Mouse (Mus musculus) thymus, adult 2 months (tissue): Measurements from ENCODE around the gene Pygm. TPM values are rescaled to one million over a fixed set of nuclear protein-coding genes. Genes with fewer than 3 reads are reported as not detected.

Source experiments
- DNase-seq: peaks from one replicate; pipeline ENCODE4 v3.0.0; 2021
- H3K27ac ChIP-seq: fragments of 200-500 bp; 2 replicates; pipeline ENCODE4 v1.5.1; 2012; ENCODE audit warnings: low read length, control low read depth; ENCODE audit not compliant: control insufficient read depth, insufficient read depth
- H3K27me3 ChIP-seq: fragments of 200-500 bp; 2 replicates; pipeline ENCODE4 v1.6.1; 2012; ENCODE audit warnings: mild to moderate bottlenecking, low read length, moderate library complexity, mixed read lengths; ENCODE audit not compliant: control insufficient read depth, insufficient read depth
- H3K36me3 ChIP-seq: fragments of 200-500 bp; 2 replicates; pipeline ENCODE4 v1.6.1; 2012; ENCODE audit warnings: mild to moderate bottlenecking, low read length, moderate library complexity; ENCODE audit not compliant: control insufficient read depth, insufficient read depth
- H3K4me1 ChIP-seq: fragments of 200-500 bp; replicated peaks from 2 replicates; pipeline ENCODE4 v1.6.1; 2012; ENCODE audit warnings: low read length; ENCODE audit not compliant: control insufficient read depth, insufficient read depth
- H3K4me3 ChIP-seq: fragments of 200-500 bp; 2 replicates; pipeline ENCODE4 v1.5.1; 2012; ENCODE audit warnings: mild to moderate bottlenecking, low read length, control low read depth, moderate library complexity; ENCODE audit not compliant: control insufficient read depth, insufficient read depth
- CTCF ChIP-seq: fragments of 200-500 bp; IDR thresholded peaks from 2 replicates; pipeline ENCODE4 v1.5.1; 2012; ENCODE audit warnings: mild to moderate bottlenecking, control low read depth, low read length, moderate library complexity, borderline replicate concordance; ENCODE audit not compliant: control insufficient read depth, poor library complexity, insufficient read depth; ENCODE audit errors: extremely low read depth
- POLR2A ChIP-seq: fragments of 200-500 bp; IDR thresholded peaks from 2 replicates; pipeline ENCODE4 v1.6.1; 2012; ENCODE audit warnings: mild to moderate bottlenecking, low read length, control low read depth, moderate library complexity; ENCODE audit not compliant: control insufficient read depth, poor library complexity, insufficient read depth; ENCODE audit errors: extremely low read depth
- WGBS: fragments of 180-500 bp; shearing (Covaris S2); methylation state at CpG from one replicate; pipeline ENCODE4 v1.1.7; 2018; 5-methylcytosine and 5-hydroxymethylcytosine counted together
- polyA plus RNA-seq: library from polyadenylated mRNA; depleted of rRNA; stranded (reverse); fragments of >200 nt; gene quantifications from 2 replicates; pipeline ENCODE4 v1.2.3, GENCODE M21; 2012; rRNA removed

The Pygm gene
- polyA plus RNA-seq = 6.5 and 41.6 TPM in 2 replicates

DNA sequence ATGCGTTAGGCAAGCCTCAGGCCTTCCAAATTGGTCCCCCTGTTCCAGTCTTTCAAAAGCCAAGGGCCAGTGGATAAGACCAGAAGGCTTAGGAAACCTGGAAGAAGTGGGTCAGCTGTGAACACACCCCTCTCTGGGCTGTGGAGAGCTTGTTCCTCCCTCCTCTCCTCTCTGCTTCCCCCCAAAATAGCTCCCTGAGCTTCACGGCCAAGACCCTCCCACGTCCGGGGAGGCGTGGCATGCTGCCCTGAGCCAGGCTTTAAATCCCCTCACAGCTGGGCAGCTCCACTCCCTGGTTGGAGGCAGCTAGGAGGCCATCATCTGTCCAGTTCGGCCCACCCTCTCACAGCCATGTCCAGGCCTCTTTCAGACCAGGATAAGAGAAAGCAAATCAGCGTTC, at the start of gene Pygm:
Gene Pygm (plus strand): TSS at position 272 of the 400 bp plus-strand sequence.
- H3K4me1 ChIP-seq = peaks cover 20% of the 10 kb centered on the region
- TF ChIP-seq POLR2A = no peak
- no peak for TF ChIP-seq CTCF
- 27% methylated on average over 7 of the region's 7 CpGs for WGBS
- H3K27me3 ChIP-seq = no peaks in the 10 kb centered on the region
- H3K27ac ChIP-seq = no peak within 1 kb of the TSS
- DNase-seq = no peak
- no peak within 1 kb of the TSS for H3K4me3 ChIP-seq
- peaks cover 4% of the 10 kb centered on the region; the same call in 1 of the 2 replicates for H3K36me3 ChIP-seq

- no peaks in the 10 kb centered on the region for H3K36me3 ChIP-seq
- TF ChIP-seq POLR2A (peak; percentile 45; the same call in 1 of the 2 replicates), CTCF (peak; percentile 52; the same call in 1 of the 2 replicates)
- peaks cover 42% of the 10 kb centered on the region for H3K4me1 ChIP-seq
- DNase-seq = peak; percentile 92
- H3K4me3 ChIP-seq = peak within 1 kb of the TSS; percentile 65
- H3K27me3 ChIP-seq = no peaks in the 10 kb centered on the region
- H3K27ac ChIP-seq = peak within 1 kb of the TSS; percentile 75
- under 1% methylated on average over 43 of the region's 43 CpGs for WGBS
Observed at GRCm38 (mm10) chr19:6334673-6335457, 49.3 kb upstream of the Pygm start, which contains the start of gene Men1. Men1 (plus strand) TSS chr19:6334979.

DNA sequence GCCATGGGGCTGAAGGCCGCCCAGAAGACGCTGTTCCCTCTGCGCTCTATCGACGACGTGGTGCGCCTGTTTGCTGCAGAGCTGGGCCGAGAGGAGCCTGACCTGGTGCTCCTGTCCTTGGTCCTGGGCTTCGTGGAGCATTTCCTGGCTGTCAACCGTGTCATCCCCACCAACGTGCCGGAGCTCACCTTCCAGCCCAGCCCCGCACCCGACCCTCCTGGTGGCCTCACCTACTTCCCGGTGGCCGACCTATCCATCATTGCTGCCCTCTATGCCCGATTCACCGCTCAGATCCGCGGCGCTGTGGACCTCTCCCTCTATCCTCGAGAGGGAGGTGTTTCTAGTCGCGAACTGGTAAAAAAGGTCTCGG, 48.8 kb upstream of the Pygm start:
- peak; percentile 44 for DNase-seq
- Histone ChIP-seq H3K4me1 (peaks cover 48% of the 10 kb centered on the region), H3K4me3 (peak overlapping the region; percentile 65), H3K27me3 (no peaks in the 10 kb centered on the region), H3K27ac (no peak overlapping the region), H3K36me3 (no peaks in the 10 kb centered on the region)
- under 1% methylated on average over 25 of the region's 25 CpGs for WGBS
- TF ChIP-seq CTCF = no peak
- no peak for TF ChIP-seq POLR2A

GRCm38 (mm10) chr19:6336920-6337319, 47.3 kb upstream of the Pygm start:
- H3K36me3 ChIP-seq = no peaks in the 10 kb centered on the region
- TF ChIP-seq POLR2A = no peak
- TF ChIP-seq CTCF = no peak
- H3K27me3 ChIP-seq = no peaks in the 10 kb centered on the region
- no peak overlapping the region for H3K27ac ChIP-seq
- no peak for DNase-seq
- 98% methylated on average over 10 of the region's 10 CpGs for WGBS
- no peak overlapping the region for H3K4me3 ChIP-seq
- peaks cover 42% of the 10 kb centered on the region for H3K4me1 ChIP-seq

- WGBS = 99% methylated on average over 7 of the region's 7 CpGs
- H3K4me1 ChIP-seq = peaks cover 52% of the 10 kb centered on the region
Observed at GRCm38 (mm10) chr19:6338171-6338570, 46.0 kb upstream of the Pygm start.

GRCm38 (mm10) chr19:6338716-6339115, 45.5 kb upstream of the Pygm start:
- H3K36me3 ChIP-seq = no peaks in the 10 kb centered on the region
- peaks cover 55% of the 10 kb centered on the region for H3K4me1 ChIP-seq
- 96% methylated on average over 11 of the region's 11 CpGs for WGBS

More at GRCm38 (mm10) chr19:6338171-6338570, 46.0 kb upstream of the Pygm start:
- TF ChIP-seq CTCF (no peak), POLR2A (no peak)
- H3K27ac ChIP-seq = no peak overlapping the region
- H3K4me3 ChIP-seq = no peak overlapping the region
- H3K27me3 ChIP-seq = no peaks in the 10 kb centered on the region
- DNase-seq = no peak
- H3K36me3 ChIP-seq = no peaks in the 10 kb centered on the region

DNA sequence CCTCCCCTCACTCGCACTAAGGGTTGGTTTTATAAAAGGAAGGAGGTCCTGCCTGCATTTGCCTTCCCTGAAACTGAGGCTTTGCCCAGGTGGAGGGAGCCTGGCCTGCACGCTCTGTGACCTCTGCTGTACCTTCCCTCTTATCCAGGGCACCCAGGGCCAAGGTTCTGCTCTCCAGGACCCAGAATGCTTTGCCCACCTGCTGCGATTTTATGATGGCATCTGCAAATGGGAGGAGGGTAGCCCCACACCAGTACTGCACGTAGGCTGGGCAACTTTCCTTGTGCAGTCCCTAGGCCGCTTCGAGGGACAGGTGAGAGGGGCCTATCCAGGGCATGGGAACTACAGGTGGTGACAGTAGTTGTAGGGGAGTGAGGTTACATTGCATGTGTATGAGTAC, 45.0 kb upstream of the Pygm start:
- peaks cover 54% of the 10 kb centered on the region for H3K4me1 ChIP-seq
- no peak overlapping the region for H3K27ac ChIP-seq
- WGBS = 97% methylated on average over 6 of the region's 6 CpGs
- TF ChIP-seq CTCF = no peak
- TF ChIP-seq POLR2A = no peak
- no peak for DNase-seq
- no peaks in the 10 kb centered on the region; the same call in 1 of the 2 replicates for H3K36me3 ChIP-seq
- H3K4me3 ChIP-seq = no peak overlapping the region
- no peaks in the 10 kb centered on the region for H3K27me3 ChIP-seq

More at GRCm38 (mm10) chr19:6338716-6339115, 45.5 kb upstream of the Pygm start:
- Histone ChIP-seq H3K27ac (no peak overlapping the region), H3K4me3 (no peak overlapping the region), H3K27me3 (no peaks in the 10 kb centered on the region)
- no peak for DNase-seq
- TF ChIP-seq POLR2A (no peak), CTCF (no peak)
